Mouse (Mus musculus) myocyte (in vitro differentiated cells): ENCODE measurements around the gene Gm8765. TPM values are rescaled to one million over a fixed set of nuclear protein-coding genes. Genes with fewer than 3 reads are reported as not detected.
"Not testable (repeated sequence)": the region's sequence is repeated elsewhere in the genome, so short reads cannot be mapped to it uniquely, and the experiment has no call there.

Experiments
- H3K27me3 ChIP-seq: one replicate; pipeline ENCODE4 v1.6.1; 2011; ENCODE audit not compliant: control insufficient read depth, insufficient read depth, insufficient read length
- H3K36me3 ChIP-seq: one replicate; pipeline ENCODE4 v1.6.1; 2011; ENCODE audit not compliant: control insufficient read depth, insufficient read depth
- H3K4me2 ChIP-seq: one replicate; pipeline ENCODE4 v1.6.1; 2011; ENCODE audit warnings: low read depth, control low read depth
- H3K4me3 ChIP-seq: one replicate; pipeline ENCODE4 v1.5.1; 2011; ENCODE audit warnings: mild to moderate bottlenecking, control low read depth, moderate library complexity
- H3K79me2 ChIP-seq: one replicate; pipeline ENCODE4 v1.6.1; 2011; ENCODE audit not compliant: control insufficient read depth, insufficient read depth
- H3ac ChIP-seq: one replicate; pipeline ENCODE4 v1.6.1; 2011; ENCODE audit not compliant: control insufficient read depth, insufficient read length
- CEBPB ChIP-seq: IDR thresholded peaks from 2 replicates; pipeline ENCODE4 v1.6.1; 2011; ENCODE audit warnings: mild to moderate bottlenecking, moderate library complexity; ENCODE audit not compliant: poor library complexity, insufficient read depth, severe bottlenecking
- POLR2A ChIP-seq: IDR thresholded peaks from one replicate; pipeline ENCODE4 v1.6.1; 2011; ENCODE audit warnings: low read depth, mild to moderate bottlenecking, control low read depth, moderate library complexity; ENCODE audit not compliant: insufficient read length
- REST ChIP-seq: IDR thresholded peaks from one replicate; pipeline ENCODE4 v1.6.1; 2011; ENCODE audit warnings: mild to moderate bottlenecking, control low read depth, moderate library complexity; ENCODE audit not compliant: insufficient read depth, insufficient read length
- polyA plus RNA-seq: library from polyadenylated mRNA; unstranded; fragments of >200 nt; fragmentation: generic; extraction: Trizol; gene quantifications from one replicate; pipeline ENCODE4 v1.2.1, GENCODE M21; 2012; ENCODE audit warnings: missing spikeins

The Gm8765 gene
- polyA plus RNA-seq, result not detected

DNA sequence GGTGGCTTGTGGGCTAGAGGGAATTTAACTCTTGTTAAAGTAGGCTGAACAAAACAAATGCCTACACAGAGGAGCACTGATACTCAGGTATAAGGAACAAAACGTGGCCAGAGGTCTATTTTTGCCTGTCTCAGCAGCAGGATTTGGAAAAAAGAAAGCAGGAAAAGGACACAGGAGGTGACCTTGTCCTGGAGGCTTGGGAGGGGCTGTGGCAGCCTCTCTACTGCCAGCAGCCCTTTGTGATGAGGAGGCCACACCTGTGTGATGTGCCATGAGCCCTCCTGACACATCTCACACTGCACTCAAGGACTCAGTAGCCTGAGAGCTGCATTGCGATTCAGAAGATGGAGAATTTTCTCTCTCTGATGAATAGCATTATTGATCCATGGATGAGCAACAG lies at the start of gene Gm8765:
TSS of gene Gm8765 (plus strand) at position 301 of the 400 bp plus-strand sequence.
- H3K27me3 ChIP-seq, result not testable (repeated sequence)

GRCm38 (mm10) chr13:50648771-50649170 lies 49.3 kb upstream of the Gm8765 start:
- not testable (repeated sequence) for H3K4me2 ChIP-seq, H3ac ChIP-seq, H3K27me3 ChIP-seq, H3K4me3 ChIP-seq, H3K36me3 ChIP-seq, H3K79me2 ChIP-seq

More for the DNA sequence above, at the start of gene Gm8765:
- not testable (repeated sequence) for H3K79me2 ChIP-seq, H3K4me2 ChIP-seq, H3K36me3 ChIP-seq, H3ac ChIP-seq, H3K4me3 ChIP-seq

DNA sequence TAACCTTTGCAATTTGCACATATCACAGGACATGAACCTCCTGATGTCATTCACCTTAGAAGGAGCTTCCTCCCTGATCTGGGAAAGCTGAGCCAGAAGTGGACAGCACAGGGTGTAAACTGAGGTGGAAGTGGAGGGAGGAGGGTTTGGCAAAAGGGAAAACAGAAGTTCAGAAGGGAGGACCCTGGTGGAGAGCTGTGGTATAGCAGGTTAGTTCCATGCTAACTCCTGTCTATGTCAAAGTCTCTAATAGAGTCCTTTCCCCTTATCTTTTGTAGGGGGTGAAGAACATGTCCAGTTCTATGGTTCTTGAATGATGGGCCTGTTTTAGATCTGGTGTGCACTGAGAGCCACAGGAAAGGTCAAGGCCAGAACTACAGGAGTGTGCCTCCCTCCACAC lies 52.2 kb downstream of the Gm8765 start:
- H3K4me3 ChIP-seq, H3ac ChIP-seq, H3K4me2 ChIP-seq, H3K36me3 ChIP-seq, H3K79me2 ChIP-seq, H3K27me3 ChIP-seq: not testable (repeated sequence)

GRCm38 (mm10) chr13:50751732-50752131 lies 53.6 kb downstream of the Gm8765 start:
- no peaks in the 10 kb centered on the region for H3K79me2 ChIP-seq
- no peak overlapping the region for H3K4me2 ChIP-seq
- no peaks in the 10 kb centered on the region for H3K27me3 ChIP-seq
- no peak overlapping the region for H3ac ChIP-seq
- no peaks in the 10 kb centered on the region for H3K36me3 ChIP-seq
- TF ChIP-seq CEBPB, result no peak
- no peak for TF ChIP-seq REST
- TF ChIP-seq POLR2A, result no peak
- H3K4me3 ChIP-seq, result no peak overlapping the region

- not testable (repeated sequence) for H3K4me3 ChIP-seq, H3K36me3 ChIP-seq, H3K79me2 ChIP-seq, H3ac ChIP-seq, H3K4me2 ChIP-seq, H3K27me3 ChIP-seq
Measured at GRCm38 (mm10) chr13:50752961-50753360, 54.8 kb downstream of the Gm8765 start.

Other genes with a start within 250 kb of the Gm8765 start
- gene Nutm2, start 231.0 kb upstream of the Gm8765 start, polyA plus RNA-seq, result not detected
- gene Gm904, start 55.1 kb upstream of the Gm8765 start, polyA plus RNA-seq, result not detected